7 mouse cellular contexts compared by ENCODE assay signal in genomic region chr4:127021151-127021945, GRCm38 (mm10). TPM values are rescaled to one million over a fixed set of nuclear protein-coding genes. Genes with fewer than 3 reads are reported as not detected.
DNase-seq lines count a peak whose midpoint lies in the region; ATAC-seq lines count a peak whose summit lies in the region.

Gene Sfpq, plus strand, starts transcription at chr4:127021324.

- 0% methylated on average over 44 of the region's 87 CpGs for WGBS in embryonic facial prominence, embryonic 11.5 days
- WGBS in limb, embryonic 10.5 days: under 1% methylated on average over 86 of the region's 87 CpGs
- WGBS in midbrain, embryonic 13.5 days: under 1% methylated on average over 78 of the region's 87 CpGs

- ATAC-seq in embryonic facial prominence, embryonic 11.5 days (replicated peaks; ENCODE audit: insufficient number of reproducible peaks, low FRiP score, low TSS enrichment, low read depth): peak; percentile 97
- peak; percentile 84 for ATAC-seq in granulocyte monocyte progenitor cell, adult 5-6 weeks (replicated peaks; ENCODE audit: poor library complexity, severe bottlenecking)
- ATAC-seq in midbrain, embryonic 13.5 days: peak; percentile 96

- H3K9me3 ChIP-seq in embryonic facial prominence, embryonic 11.5 days (replicated peaks; ENCODE audit: control insufficient read depth, low read length): no peaks in the 10 kb centered on the region
- H3K9me3 ChIP-seq in limb, embryonic 10.5 days (replicated peaks): no peaks in the 10 kb centered on the region
- H3K9me3 ChIP-seq in midbrain, embryonic 13.5 days: no peaks in the 10 kb centered on the region

- peak within 1 kb of the TSS; percentile 98 for H3K27ac ChIP-seq in embryonic facial prominence, embryonic 11.5 days (replicated peaks; ENCODE audit: low read depth, low read length)
- H3K27ac ChIP-seq in limb, embryonic 10.5 days: peak within 1 kb of the TSS; percentile 100
- peak within 1 kb of the TSS; percentile 98 for H3K27ac ChIP-seq in midbrain, embryonic 13.5 days

- peaks cover 7% of the 10 kb centered on the region for H3K36me3 ChIP-seq in embryonic facial prominence, embryonic 11.5 days (replicated peaks; ENCODE audit: control insufficient read depth, insufficient read depth, low read depth, low read length)
- peaks cover 45% of the 10 kb centered on the region for H3K36me3 ChIP-seq in limb, embryonic 10.5 days
- peaks cover 25% of the 10 kb centered on the region for H3K36me3 ChIP-seq in midbrain, embryonic 13.5 days

- no peaks in the 10 kb centered on the region for H3K27me3 ChIP-seq in embryonic facial prominence, embryonic 11.5 days (ENCODE audit: control insufficient read depth, insufficient read depth, low read length)
- H3K27me3 ChIP-seq in limb, embryonic 10.5 days (ENCODE audit: low read depth, poor library complexity, severe bottlenecking): no peaks in the 10 kb centered on the region
- H3K27me3 ChIP-seq in midbrain, embryonic 13.5 days: no peaks in the 10 kb centered on the region

- peak within 1 kb of the TSS; percentile 100 for H3K4me3 ChIP-seq in embryonic facial prominence, embryonic 11.5 days (ENCODE audit: low read depth, low read length)
- H3K4me3 ChIP-seq in limb, embryonic 10.5 days: peak within 1 kb of the TSS; percentile 100
- peak within 1 kb of the TSS; percentile 99 for H3K4me3 ChIP-seq in midbrain, embryonic 13.5 days (replicated peaks)

- DNase-seq in adrenal gland, postnatal 14 days: peak; percentile 98
- peak; percentile 100 for DNase-seq in embryonic facial prominence, embryonic 11.5 days (ENCODE audit: low spot score)
- peak; percentile 98 for DNase-seq in kidney, adult 11 months
- DNase-seq in limb, embryonic 10.5 days (ENCODE audit: low spot score): peak; percentile 94
- peak; percentile 99 for DNase-seq in spleen, adult 12 weeks (ENCODE audit: low spot score)

- peak within 1 kb of the TSS; percentile 19; the same call in 1 of the 2 replicates for H3K4me2 ChIP-seq in embryonic facial prominence, embryonic 11.5 days (ENCODE audit: low read depth, low read length)
- peak within 1 kb of the TSS; percentile 80 for H3K4me2 ChIP-seq in midbrain, embryonic 13.5 days (replicated peaks)

- H3K4me1 ChIP-seq in embryonic facial prominence, embryonic 11.5 days (ENCODE audit: control insufficient read depth, insufficient read depth, low read length): no peaks in the 10 kb centered on the region
- H3K4me1 ChIP-seq in limb, embryonic 10.5 days: peaks cover 20% of the 10 kb centered on the region
- H3K4me1 ChIP-seq in midbrain, embryonic 13.5 days (replicated peaks): peaks cover 32% of the 10 kb centered on the region

- peak within 1 kb of the TSS; percentile 100 for H3K9ac ChIP-seq in embryonic facial prominence, embryonic 11.5 days (replicated peaks; ENCODE audit: low read length)
- H3K9ac ChIP-seq in midbrain, embryonic 13.5 days (replicated peaks): peak within 1 kb of the TSS; percentile 100

RNA-seq across cellular contexts. Expression of gene Sfpq, which starts in this region (rescaled TPM):
- 286 and 302 TPM in 2 replicates for total RNA-seq in adrenal gland, postnatal 14 days (2021)
- 158 and 194 TPM in 2 replicates for polyA plus RNA-seq in embryonic facial prominence, embryonic 11.5 days (2014; fragmentation: Nextera tagmentation; extraction: Ambion mirVana)
- 384 and 480 TPM in 2 replicates for total RNA-seq in granulocyte monocyte progenitor cell, adult 5-6 weeks (2014; fragmentation: Nextera tagmentation)
- 580 and 667 TPM in 2 replicates for total RNA-seq in granulocyte monocyte progenitor cell, adult 5-6 weeks (2017)
- polyA plus RNA-seq in limb, embryonic 10.5 days (2016; fragmentation: Nextera tagmentation; extraction: Ambion mirVana): 114 and 122 TPM in 2 replicates
- 98.6 and 102 TPM in 2 replicates for polyA plus RNA-seq in midbrain, embryonic 13.5 days (2015; fragmentation: Nextera tagmentation; extraction: Ambion mirVana)

Comparison
In these comparisons a context has a peak if more than half of its experiments do, and no peak if none do; other contexts are left out.
1. Peak in every context shown above with its lines: DNase-seq, ATAC-seq, H3K4me3 ChIP-seq and H3K27ac ChIP-seq.